Mouse (Mus musculus) G1E (cell line): Measurements from ENCODE around the gene Pcnx3. TPM values are rescaled to one million over a fixed set of nuclear protein-coding genes. Genes with fewer than 3 reads are reported as not detected.

Source experiments
- ATAC-seq: 2 replicates; pipeline ENCODE4 v1.8.0; 2016; ENCODE audit warnings: mild to moderate bottlenecking; ENCODE audit not compliant: insufficient number of reproducible peaks, poor library complexity, low FRiP score, severe bottlenecking; ENCODE audit errors: extremely low read depth
- DNase-seq: peaks from one replicate; pipeline ENCODE4 v3.0.0; 2012; ENCODE audit warnings: low spot score
- H3K27me3 ChIP-seq: 2 replicates; pipeline ENCODE4 v1.6.1; 2012; ENCODE audit warnings: mild to moderate bottlenecking, low read length, inconsistent platforms; ENCODE audit not compliant: insufficient read depth
- H3K36me3 ChIP-seq: replicated peaks from 2 replicates; pipeline ENCODE3; 2012; ENCODE audit warnings: mild to moderate bottlenecking, inconsistent platforms
- H3K4me1 ChIP-seq: 2 replicates; pipeline ENCODE4 v1.6.1; 2012; ENCODE audit warnings: low read depth, low read length, inconsistent platforms, mixed read lengths; ENCODE audit not compliant: insufficient read depth
- H3K4me3 ChIP-seq: 2 replicates; pipeline ENCODE4 v1.5.1; 2012; ENCODE audit warnings: low read depth, mild to moderate bottlenecking, inconsistent platforms, low read length, moderate library complexity, mixed read lengths
- H3K9me3 ChIP-seq: replicated peaks from 2 replicates; pipeline ENCODE4 v1.6.1; 2012; ENCODE audit warnings: inconsistent platforms
- CTCF ChIP-seq: IDR thresholded peaks from 2 replicates; pipeline ENCODE4 v1.5.1; 2012; ENCODE audit warnings: low read depth, low read length, inconsistent platforms, mixed read lengths
- GATA1 ChIP-seq: IDR thresholded peaks from 2 replicates; pipeline ENCODE4 v1.6.1; 2012; ENCODE audit warnings: borderline replicate concordance, low read length, inconsistent platforms, mixed read lengths
- GATA2 ChIP-seq: IDR thresholded peaks from 2 replicates; pipeline ENCODE4 v1.6.1; 2012; ENCODE audit warnings: low read depth, low read length, inconsistent platforms, borderline replicate concordance
- POLR2AphosphoS5 ChIP-seq: IDR thresholded peaks from 2 replicates; pipeline ENCODE4 v1.6.1; 2012; ENCODE audit warnings: low read depth, low read length, inconsistent platforms; ENCODE audit not compliant: insufficient replicate concordance
- TAL1 ChIP-seq: conservative IDR thresholded peaks from 2 replicates; pipeline ENCODE4 v1.6.1; 2012; ENCODE audit warnings: low read depth, low read length, inconsistent platforms, mixed read lengths
- polyA plus RNA-seq: library from polyadenylated mRNA; stranded (reverse); fragments of >175 nt; gene quantifications from 2 replicates; pipeline ENCODE4 v1.2.3, GENCODE M21; 2012
- total RNA-seq, 2 experiments: library from RNA; stranded (forward) in 1 of 2; stranded (reverse) in 1 of 2; fragments of 200-1000 nt in 1 of 2; fragments of >200 nt in 1 of 2; fragmentation: Nextera tagmentation in 1 of 2; gene quantifications; 2 replicates each; pipeline ENCODE4 v1.2.3; 2014 to 2017

Gene Pcnx3
- total and polyA plus RNA-seq, 3 experiments = 13.6 to 178 (median 51.0) TPM

DNA sequence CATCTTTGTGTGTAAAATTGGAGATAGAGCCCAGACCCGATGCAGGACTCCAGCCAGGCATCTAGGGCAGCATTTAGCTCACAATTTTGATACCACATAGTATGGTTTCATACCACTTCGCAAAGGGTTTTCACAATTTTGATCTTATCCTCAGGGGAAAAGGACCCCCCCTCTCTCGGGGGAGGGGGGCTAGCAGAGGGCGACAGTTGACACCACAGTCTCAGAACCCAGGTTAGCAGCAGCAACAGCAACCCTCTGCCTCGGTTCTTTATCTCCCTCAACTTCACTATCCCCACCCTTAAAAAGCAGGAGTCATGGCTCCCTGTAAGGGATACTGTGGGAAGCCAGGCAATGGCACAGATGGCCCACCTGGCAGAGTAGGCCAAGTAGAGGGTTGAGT, 24.5 kb upstream of the Pcnx3 start:
- H3K4me1 ChIP-seq = peaks cover 66% of the 10 kb centered on the region
- H3K36me3 ChIP-seq = peaks cover 97% of the 10 kb centered on the region
- H3K4me3 ChIP-seq = no peak overlapping the region; the same call in 1 of the 2 replicates
- no peak for DNase-seq
- TF ChIP-seq CTCF (no peak), TAL1 (no peak), GATA1 (no peak), POLR2AphosphoS5 (no peak), GATA2 (no peak)
- H3K27me3 ChIP-seq = no peaks in the 10 kb centered on the region
- no peaks in the 10 kb centered on the region for H3K9me3 ChIP-seq
- no peak for ATAC-seq

- Histone ChIP-seq H3K4me3 (no peak overlapping the region), H3K27me3 (no peaks in the 10 kb centered on the region), H3K36me3 (peaks cover 96% of the 10 kb centered on the region), H3K4me1 (peaks cover 61% of the 10 kb centered on the region), H3K9me3 (no peaks in the 10 kb centered on the region)
- TF ChIP-seq GATA1 (no peak), POLR2AphosphoS5 (no peak), CTCF (no peak), GATA2 (no peak), TAL1 (no peak)
- ATAC-seq (no peak), DNase-seq (no peak)
Observed at GRCm38 (mm10) chr19:5711907-5712460, 23.3 kb upstream of the Pcnx3 start.

GRCm38 (mm10) chr19:5711218-5711617, 22.5 kb upstream of the Pcnx3 start:
- Histone ChIP-seq H3K36me3 (peaks cover 96% of the 10 kb centered on the region), H3K9me3 (no peaks in the 10 kb centered on the region), H3K4me1 (peaks cover 62% of the 10 kb centered on the region), H3K27me3 (no peaks in the 10 kb centered on the region), H3K4me3 (no peak overlapping the region)
- TF ChIP-seq CTCF (peak; percentile 63), GATA1 (no peak), POLR2AphosphoS5 (no peak), GATA2 (no peak), TAL1 (no peak)
- ATAC-seq (no peak), DNase-seq (no peak)

GRCm38 (mm10) chr19:5710581-5710980, 21.9 kb upstream of the Pcnx3 start:
- H3K36me3 ChIP-seq = peaks cover 96% of the 10 kb centered on the region
- H3K4me1 ChIP-seq = peaks cover 62% of the 10 kb centered on the region
- DNase-seq (no peak), ATAC-seq (no peak)
- no peak overlapping the region for H3K4me3 ChIP-seq
- H3K9me3 ChIP-seq = no peaks in the 10 kb centered on the region
- no peaks in the 10 kb centered on the region for H3K27me3 ChIP-seq
- TF ChIP-seq GATA1 (no peak), TAL1 (no peak), GATA2 (no peak), CTCF (no peak), POLR2AphosphoS5 (no peak)

DNA sequence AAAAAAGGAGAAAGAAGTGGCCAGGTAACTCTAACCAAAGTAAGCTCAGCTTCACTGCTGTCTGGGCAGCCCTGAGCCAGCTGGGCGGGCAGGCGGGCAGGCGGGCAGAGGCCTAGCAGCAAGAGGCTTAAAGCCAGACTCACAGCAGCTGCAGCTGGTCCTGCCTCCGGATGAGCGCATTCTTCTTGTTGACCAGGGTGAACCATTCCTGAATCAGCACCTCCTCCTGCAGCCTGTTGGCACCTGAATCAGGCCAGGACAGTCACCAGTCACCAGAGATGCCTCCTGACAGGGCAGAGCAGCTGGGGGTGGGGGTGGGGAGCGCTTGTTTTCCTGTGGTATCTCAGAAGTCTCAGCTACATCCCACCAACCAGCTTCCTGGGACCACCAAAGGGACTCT, 21.4 kb upstream of the Pcnx3 start:
- Histone ChIP-seq H3K4me1 (peaks cover 62% of the 10 kb centered on the region), H3K27me3 (no peaks in the 10 kb centered on the region), H3K36me3 (peaks cover 95% of the 10 kb centered on the region), H3K4me3 (no peak overlapping the region), H3K9me3 (no peaks in the 10 kb centered on the region)
- DNase-seq = no peak
- no peak for ATAC-seq
- TF ChIP-seq GATA1 = no peak
- no peak for TF ChIP-seq TAL1
- TF ChIP-seq POLR2AphosphoS5 = no peak
- TF ChIP-seq GATA2 = no peak
- TF ChIP-seq CTCF = no peak

DNA sequence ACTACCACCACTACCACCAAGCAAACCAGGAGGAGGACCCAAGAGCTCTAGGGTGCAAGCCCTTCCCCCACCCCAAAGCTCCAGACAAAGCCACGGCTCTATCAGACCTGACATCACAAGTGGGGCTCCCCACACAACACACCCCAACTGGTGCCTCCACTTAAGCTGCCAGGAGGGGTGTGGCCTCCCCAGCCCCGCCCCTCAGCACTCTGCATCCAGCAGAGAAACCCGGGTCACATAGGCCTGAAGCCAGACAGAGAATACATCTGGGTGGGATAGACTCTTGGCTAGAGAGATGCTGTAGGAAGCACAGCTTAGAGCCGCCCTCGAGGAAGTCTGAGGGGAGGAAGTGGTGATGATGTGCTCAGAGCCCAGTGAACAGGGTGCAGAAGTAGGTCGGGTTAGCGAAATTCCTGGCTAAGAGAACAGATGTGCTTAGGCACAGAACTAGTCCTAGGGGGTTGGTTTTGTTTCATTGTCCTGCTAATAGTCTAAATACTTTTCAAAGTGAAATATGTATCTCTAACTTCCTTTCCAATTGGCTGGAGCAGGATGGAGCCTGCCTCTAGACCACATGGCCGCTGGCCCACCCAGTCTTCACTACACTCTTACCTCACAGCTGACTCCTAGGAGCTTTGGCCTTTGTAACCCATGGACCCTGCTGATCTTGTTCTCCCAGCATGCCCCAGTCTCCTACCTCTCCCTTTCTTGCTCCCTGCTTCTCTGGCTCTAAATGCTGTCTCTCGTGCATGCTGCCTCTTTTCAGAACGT, 16.3 kb upstream of the Pcnx3 start:
- ATAC-seq (peak; percentile 65), DNase-seq (peak; percentile 83)
- TF ChIP-seq POLR2AphosphoS5 (no peak), GATA1 (no peak), GATA2 (no peak), CTCF (no peak), TAL1 (no peak)
- peaks cover 41% of the 10 kb centered on the region for H3K4me1 ChIP-seq
- peak overlapping the region; percentile 66; the same call in 1 of the 2 replicates for H3K4me3 ChIP-seq
- no peaks in the 10 kb centered on the region for H3K9me3 ChIP-seq
- H3K27me3 ChIP-seq = no peaks in the 10 kb centered on the region
- H3K36me3 ChIP-seq = peaks cover 94% of the 10 kb centered on the region
